Mouse (Mus musculus) midbrain, embryonic 14.5 days (tissue): ENCODE measurements around the gene Zfp59. TPM values are rescaled to one million over a fixed set of nuclear protein-coding genes. Genes with fewer than 3 reads are reported as not detected.
A peak's percentile ranks its signal among the peaks of the same experiment; 100 is the strongest.
"Not testable (repeated sequence)": the region's sequence is repeated elsewhere in the genome, so short reads cannot be mapped to it uniquely, and the experiment has no call there.

Source experiments
- ATAC-seq: fragments of 200-750 bp; cut with Nextera tagmentation; 2 replicates; pipeline ENCODE4 v1.8.0; 2017; ENCODE audit warnings: moderate number of reproducible peaks, moderate library complexity; ENCODE audit not compliant: low FRiP score, low TSS enrichment
- DNase-seq: peaks from one replicate; pipeline ENCODE4 v3.0.0-alpha.2; 2015
- H3K27ac ChIP-seq: fragments of 300-500 bp; sonication (generic); replicated peaks from 2 replicates; pipeline ENCODE4 v1.5.1; 2014; ENCODE audit warnings: mild to moderate bottlenecking, low read depth, low read length, moderate library complexity
- H3K27me3 ChIP-seq: fragments of 300-500 bp; sonication (generic); 2 replicates; pipeline ENCODE4 v1.6.1; 2014; ENCODE audit warnings: low read length, control low read depth, mixed read lengths; ENCODE audit not compliant: control insufficient read depth, insufficient read depth
- H3K36me3 ChIP-seq: fragments of 300-500 bp; sonication (generic); 2 replicates; pipeline ENCODE4 v1.6.1; 2014; ENCODE audit warnings: low read length, control low read depth; ENCODE audit not compliant: control insufficient read depth, insufficient read depth
- H3K4me1 ChIP-seq: fragments of 300-500 bp; sonication (generic); 2 replicates; pipeline ENCODE4 v1.6.1; 2014; ENCODE audit warnings: mild to moderate bottlenecking, antibody characterized with exemption, low read length, control low read depth; ENCODE audit not compliant: control insufficient read depth, insufficient read depth
- H3K4me2 ChIP-seq: fragments of 300-500 bp; sonication (generic); 2 replicates; pipeline ENCODE4 v1.6.1; 2014; ENCODE audit warnings: mild to moderate bottlenecking, low read length, moderate library complexity
- H3K4me3 ChIP-seq: fragments of 300-500 bp; sonication (generic); replicated peaks from 2 replicates; pipeline ENCODE4 v1.5.1; 2014; ENCODE audit warnings: low read depth, low read length
- H3K9ac ChIP-seq: fragments of 300-500 bp; sonication (generic); replicated peaks from 2 replicates; pipeline ENCODE4 v1.6.1; 2014; ENCODE audit warnings: mild to moderate bottlenecking, low read length, moderate library complexity
- H3K9me3 ChIP-seq: fragments of 300-500 bp; sonication (generic); 2 replicates; pipeline ENCODE4 v1.6.1; 2016; ENCODE audit warnings: low read length, control low read depth, mixed read lengths; ENCODE audit not compliant: control insufficient read depth
- WGBS: fragments of 180-500 bp; shearing (Covaris S2); extraction: QIAGEN DNeasy Blood & Tissue Kit; methylation state at CpG from one replicate; pipeline ENCODE4 v1.1.7; 2014; 5-methylcytosine and 5-hydroxymethylcytosine counted together
- polyA plus RNA-seq: library from polyadenylated mRNA; unstranded; fragments of >200 nt; fragmentation: Nextera tagmentation; extraction: Ambion mirVana; gene quantifications from 2 replicates; pipeline ENCODE4 v1.2.1, GENCODE M21; 2014

Zfp59 gene
- polyA plus RNA-seq, 1 experiment from 2014 or later, result 15.2 TPM

GRCm38 (mm10) chr7:27806896-27807295, 31.5 kb upstream of the Zfp59 start, which contains the start of gene Zfp626:
Gene Zfp626, plus strand, starts transcription at chr7:27807196.
- peaks cover 35% of the 10 kb centered on the region for H3K36me3 ChIP-seq
- H3K27ac ChIP-seq, H3K27me3 ChIP-seq, H3K9me3 ChIP-seq, H3K4me1 ChIP-seq, DNase-seq, ATAC-seq, H3K4me3 ChIP-seq, H3K4me2 ChIP-seq, H3K9ac ChIP-seq: not testable (repeated sequence)
- WGBS, result 90% methylated on average over 2 of the region's 3 CpGs

GRCm38 (mm10) chr7:27807305-27807704, 31.1 kb upstream of the Zfp59 start:
- not testable (repeated sequence) for H3K27me3 ChIP-seq, H3K9me3 ChIP-seq, H3K27ac ChIP-seq, H3K9ac ChIP-seq, H3K4me1 ChIP-seq, H3K4me2 ChIP-seq, DNase-seq, H3K4me3 ChIP-seq, ATAC-seq
- H3K36me3 ChIP-seq, result peaks cover 35% of the 10 kb centered on the region
- WGBS, result 86% methylated on average over 7 of the region's 7 CpGs

GRCm38 (mm10) chr7:27818526-27819110, 19.8 kb upstream of the Zfp59 start:
- Histone ChIP-seq H3K27me3 (no peaks in the 10 kb centered on the region), H3K4me3 (no peak overlapping the region), H3K4me2 (no peak overlapping the region), H3K36me3 (peaks cover 44% of the 10 kb centered on the region), H3K4me1 (no peaks in the 10 kb centered on the region), H3K9ac (no peak overlapping the region), H3K9me3 (peaks cover 7% of the 10 kb centered on the region), H3K27ac (no peak overlapping the region)
- no peak for DNase-seq
- 88% methylated on average over 7 of the region's 7 CpGs for WGBS
- ATAC-seq, result no peak

- Histone ChIP-seq H3K9me3 (peaks cover 18% of the 10 kb centered on the region), H3K27me3 (no peaks in the 10 kb centered on the region), H3K4me2 (no peak overlapping the region), H3K4me3 (no peak overlapping the region), H3K4me1 (no peaks in the 10 kb centered on the region), H3K27ac (no peak overlapping the region), H3K36me3 (peaks cover 26% of the 10 kb centered on the region), H3K9ac (no peak overlapping the region)
- ATAC-seq, result no peak
- DNase-seq, result no peak
Measured at GRCm38 (mm10) chr7:27822611-27823010, 15.8 kb upstream of the Zfp59 start.

GRCm38 (mm10) chr7:27834131-27834530, 4.3 kb upstream of the Zfp59 start:
- Histone ChIP-seq H3K4me1 (peaks cover 4% of the 10 kb centered on the region; the same call in 1 of the 2 replicates), H3K4me2 (no peak overlapping the region), H3K9me3 (no peaks in the 10 kb centered on the region), H3K36me3 (no peaks in the 10 kb centered on the region), H3K27ac (no peak overlapping the region), H3K27me3 (no peaks in the 10 kb centered on the region), H3K4me3 (no peak overlapping the region), H3K9ac (no peak overlapping the region)
- WGBS, result 88% methylated on average over 2 of the region's 2 CpGs
- ATAC-seq, result no peak
- DNase-seq, result no peak

GRCm38 (mm10) chr7:27837896-27838295, 511 bp upstream of the Zfp59 start:
- H3K4me1 ChIP-seq, result peaks cover 8% of the 10 kb centered on the region; the same call in 1 of the 2 replicates
- H3K4me2 ChIP-seq, result peak overlapping the region; percentile 74
- H3K4me3 ChIP-seq, result peak overlapping the region; percentile 43
- H3K9me3 ChIP-seq, result no peaks in the 10 kb centered on the region
- DNase-seq (peak; percentile 55), ATAC-seq (peak; percentile 59; the same call in 1 of the 2 replicates)
- no peaks in the 10 kb centered on the region for H3K36me3 ChIP-seq
- WGBS, result 26% methylated on average over 6 of the region's 6 CpGs
- no peaks in the 10 kb centered on the region for H3K27me3 ChIP-seq
- H3K9ac ChIP-seq, result peak overlapping the region; percentile 57
- peak overlapping the region; percentile 82 for H3K27ac ChIP-seq

GRCm38 (mm10) chr7:27839596-27839995, 1.2 kb downstream of the Zfp59 start:
- Histone ChIP-seq H3K4me2 (peak overlapping the region; percentile 74), H3K36me3 (peaks cover 1% of the 10 kb centered on the region; the same call in 1 of the 2 replicates), H3K9ac (no peak overlapping the region), H3K4me1 (peaks cover 8% of the 10 kb centered on the region; the same call in 1 of the 2 replicates), H3K27me3 (no peaks in the 10 kb centered on the region), H3K4me3 (no peak overlapping the region), H3K9me3 (no peaks in the 10 kb centered on the region), H3K27ac (no peak overlapping the region)
- 94% methylated on average over 7 of the region's 7 CpGs for WGBS
- no peak for DNase-seq
- ATAC-seq, result no peak

GRCm38 (mm10) chr7:27840104-27840503, 1.7 kb downstream of the Zfp59 start:
- Histone ChIP-seq H3K4me2 (no peak overlapping the region), H3K27ac (no peak overlapping the region), H3K4me1 (peaks cover 8% of the 10 kb centered on the region; the same call in 1 of the 2 replicates), H3K36me3 (peaks cover 6% of the 10 kb centered on the region), H3K9ac (no peak overlapping the region), H3K4me3 (no peak overlapping the region), H3K9me3 (no peaks in the 10 kb centered on the region), H3K27me3 (no peaks in the 10 kb centered on the region)
- DNase-seq, result no peak
- 84% methylated on average over 6 of the region's 6 CpGs for WGBS
- ATAC-seq, result no peak

GRCm38 (mm10) chr7:27857227-27857626, 18.8 kb downstream of the Zfp59 start, which contains the start of gene Zfp607a:
Gene Zfp607a, plus strand, starts transcription at chr7:27857527.
- H3K9ac ChIP-seq, result no peak within 1 kb of the TSS
- 96% methylated on average over 1 of the region's 1 CpGs for WGBS
- no peaks in the 10 kb centered on the region for H3K27me3 ChIP-seq
- no peaks in the 10 kb centered on the region for H3K9me3 ChIP-seq
- peaks cover 11% of the 10 kb centered on the region for H3K4me1 ChIP-seq
- H3K4me2 ChIP-seq, result no peak within 1 kb of the TSS
- DNase-seq, result no peak
- ATAC-seq, result no peak
- H3K36me3 ChIP-seq, result peaks cover 23% of the 10 kb centered on the region
- H3K4me3 ChIP-seq, result no peak within 1 kb of the TSS
- no peak within 1 kb of the TSS for H3K27ac ChIP-seq
